Mouse (Mus musculus) small intestine, adult 2 months (tissue): ENCODE data around the gene Nae1. TPM values are rescaled to one million over a fixed set of nuclear protein-coding genes. Genes with fewer than 3 reads are reported as not detected.
"Not testable (repeated sequence)": the region's sequence is repeated elsewhere in the genome, so short reads cannot be mapped to it uniquely, and the experiment has no call there.

ENCODE experiments used
- H3K27ac ChIP-seq: fragments of 200-500 bp; 2 replicates; pipeline ENCODE4 v1.5.1; 2012; ENCODE audit warnings: low read depth, low read length, control low read depth, inconsistent platforms; ENCODE audit not compliant: insufficient read depth
- H3K27me3 ChIP-seq: fragments of 200-500 bp; 2 replicates; pipeline ENCODE4 v1.6.1; 2012; ENCODE audit warnings: mild to moderate bottlenecking, moderate library complexity, low read length, inconsistent platforms; ENCODE audit not compliant: control insufficient read depth, insufficient read depth
- H3K36me3 ChIP-seq: fragments of 200-500 bp; 2 replicates; pipeline ENCODE4 v1.6.1; 2012; ENCODE audit warnings: mild to moderate bottlenecking, low read length, control low read depth, inconsistent platforms; ENCODE audit not compliant: control insufficient read depth, insufficient read depth
- H3K4me1 ChIP-seq: fragments of 200-500 bp; 2 replicates; pipeline ENCODE4 v1.6.1; 2012; ENCODE audit warnings: low read length, inconsistent platforms, mixed read lengths; ENCODE audit not compliant: control insufficient read depth, insufficient read depth, insufficient read length
- H3K4me3 ChIP-seq: fragments of 200-500 bp; 2 replicates; pipeline ENCODE4 v1.5.1; 2012; ENCODE audit warnings: low read depth, mild to moderate bottlenecking, control low read depth, inconsistent platforms, low read length, moderate library complexity
- CTCF ChIP-seq: fragments of 200-500 bp; IDR thresholded peaks from 2 replicates; pipeline ENCODE4 v1.5.1; 2012; ENCODE audit warnings: low read depth, mild to moderate bottlenecking, control low read depth, inconsistent platforms, low read length, moderate library complexity, mixed read lengths; ENCODE audit not compliant: insufficient replicate concordance, insufficient read length; ENCODE audit errors: extremely low read depth
- POLR2A ChIP-seq: fragments of 200-500 bp; IDR thresholded peaks from 2 replicates; pipeline ENCODE4 v1.6.1; 2012; ENCODE audit warnings: low read depth, mild to moderate bottlenecking, control low read depth, inconsistent platforms, low read length, moderate library complexity
- WGBS: fragments of 180-500 bp; shearing (Covaris S2); methylation state at CpG from one replicate; pipeline ENCODE4 v1.1.7; 2018; 5-methylcytosine and 5-hydroxymethylcytosine counted together
- polyA plus RNA-seq: library from polyadenylated mRNA; depleted of rRNA; stranded (reverse); fragments of >200 nt; gene quantifications from 2 replicates; pipeline ENCODE4 v1.2.3, GENCODE M21; 2012; rRNA removed

Nae1 gene
- 1.4 and 3.0 TPM in 2 replicates for polyA plus RNA-seq

DNA sequence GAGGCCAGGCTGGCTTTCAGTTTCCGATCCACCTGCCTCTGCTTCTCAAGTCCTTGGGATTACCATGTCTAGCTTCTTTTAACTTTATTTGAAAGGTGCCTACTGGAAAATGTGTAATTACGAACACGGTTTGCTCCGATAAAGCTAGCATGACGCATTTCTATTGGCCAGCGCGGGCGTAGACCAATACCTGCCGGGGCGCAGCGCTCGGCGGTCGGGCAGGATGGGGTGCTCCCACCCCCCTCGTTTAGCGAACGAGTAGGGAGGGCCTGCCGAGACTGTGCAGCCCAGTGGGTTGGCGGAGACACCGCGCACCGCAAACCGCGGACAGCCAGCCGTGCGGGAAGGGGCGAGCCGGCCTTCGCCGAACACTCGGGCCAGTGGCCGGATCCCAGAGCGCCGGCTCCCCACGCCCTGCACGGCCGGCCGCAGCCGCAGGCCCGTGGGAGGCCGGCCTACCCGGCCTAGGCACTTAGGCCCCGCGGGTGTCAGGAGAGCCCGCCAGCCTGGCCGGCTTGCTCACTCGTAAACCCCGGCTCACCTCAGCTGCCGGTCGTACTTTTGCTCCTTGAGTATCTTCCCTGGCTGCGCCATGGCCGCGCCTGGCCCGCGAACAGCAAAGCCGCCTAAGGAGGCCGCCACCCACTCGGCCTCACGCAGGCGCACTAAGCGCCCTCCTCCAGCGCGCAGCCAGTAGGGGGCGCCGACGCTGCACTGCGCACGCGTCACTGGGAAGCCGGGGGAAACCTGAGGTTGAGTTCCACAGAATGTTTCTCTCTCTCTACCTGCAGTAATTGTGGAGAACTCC lies at the start of gene Nae1, which contains the start of gene Car7:
Gene Nae1, minus strand, starts transcription at position 667 of the 808 bp plus-strand sequence.
Gene Car7, plus strand, starts transcription at position 719 of the 808 bp plus-strand sequence.
- TF ChIP-seq POLR2A (peak; percentile 93), CTCF (peak; percentile 96)
- Histone ChIP-seq H3K4me1 (no peaks in the 10 kb centered on the region; the same call in 1 of the 2 replicates), H3K4me3 (peak within 1 kb of the TSS; percentile 97), H3K27me3 (no peaks in the 10 kb centered on the region), H3K36me3 (peaks cover 9% of the 10 kb centered on the region), H3K27ac (peak within 1 kb of the TSS; percentile 84)
- WGBS = under 1% methylated on average over 70 of the region's 70 CpGs

- H3K27me3 ChIP-seq, H3K4me3 ChIP-seq, H3K27ac ChIP-seq, H3K4me1 ChIP-seq, H3K36me3 ChIP-seq: not testable (repeated sequence)
- WGBS = 77% methylated on average over 17 of the region's 17 CpGs
Measured at GRCm38 (mm10) chr8:104577606-104578005, 43.2 kb upstream of the Nae1 start.

DNA sequence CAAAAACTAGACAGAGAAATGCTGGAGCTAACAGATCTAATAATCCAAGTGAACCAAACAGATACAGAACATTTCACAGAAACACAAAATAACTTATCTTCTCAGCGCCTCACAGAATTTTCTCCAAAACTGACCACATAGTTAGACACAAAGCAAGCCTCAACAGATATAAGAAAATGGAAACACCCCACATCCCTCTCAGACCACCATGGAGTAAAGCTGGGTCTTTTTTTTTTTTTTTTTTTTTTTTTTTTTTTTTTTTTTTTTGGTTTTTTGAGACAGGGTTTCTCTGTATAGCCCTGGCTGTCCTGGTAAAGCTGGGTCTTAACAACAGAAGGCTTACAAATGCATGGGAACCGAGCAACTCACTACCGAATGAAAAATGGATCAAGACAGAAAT lies 42.4 kb upstream of the Nae1 start:
- 91% methylated on average over 3 of the region's 3 CpGs for WGBS

DNA sequence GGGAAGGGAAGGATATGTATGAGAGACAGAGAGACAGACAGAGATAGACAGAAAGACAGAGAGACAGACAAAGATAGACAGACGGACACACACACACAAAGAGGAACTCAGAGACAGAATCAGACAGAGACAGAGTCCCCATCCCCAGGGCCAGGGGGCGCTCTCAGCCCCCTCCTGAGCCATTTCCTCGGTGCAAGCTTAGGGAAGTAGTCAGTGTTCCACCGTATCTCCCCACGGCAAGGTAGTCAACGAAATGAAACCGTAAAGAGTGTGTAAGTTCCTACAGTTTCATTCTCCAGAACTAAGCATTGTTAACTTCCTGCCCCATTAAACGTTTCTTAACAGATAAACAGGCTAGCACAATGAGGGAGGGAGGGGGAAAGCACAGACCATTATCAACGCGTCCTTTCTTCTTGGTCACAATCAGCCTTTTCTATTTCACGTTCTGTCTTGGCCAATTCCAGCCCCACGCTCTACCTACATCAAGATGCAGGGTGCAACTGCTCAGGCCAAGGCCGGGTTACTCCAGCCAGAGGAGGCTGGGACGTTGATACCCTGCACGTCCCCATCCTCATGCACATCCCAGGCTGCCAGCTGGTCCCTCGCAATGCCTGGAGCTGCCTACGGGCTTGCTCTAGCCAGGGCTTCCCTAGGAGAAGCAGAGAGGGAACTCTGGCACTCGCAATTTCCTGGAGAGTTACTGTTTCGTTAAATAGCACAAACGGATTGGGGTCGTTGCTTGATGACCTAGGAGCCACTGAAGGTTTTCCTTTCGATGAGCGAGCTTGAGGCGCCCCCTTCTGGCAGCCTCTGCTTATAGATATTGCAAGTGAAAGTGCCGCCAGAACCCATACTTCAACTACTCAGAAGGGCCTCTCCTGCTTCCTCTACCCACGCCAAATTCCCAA lies 36.3 kb upstream of the Nae1 start:
- Histone ChIP-seq H3K27ac (no peak overlapping the region), H3K4me1 (0 out of 2 replicates have a peak, but pooled peaks cover 2% of the 10 kb centered on the region), H3K36me3 (no peaks in the 10 kb centered on the region), H3K27me3 (no peaks in the 10 kb centered on the region), H3K4me3 (peak overlapping the region; percentile 69)
- 2% methylated on average over 26 of the region's 26 CpGs for WGBS
- peak; percentile 94 for TF ChIP-seq CTCF
- TF ChIP-seq POLR2A = no peak

More for the DNA sequence above, 42.4 kb upstream of the Nae1 start:
- Histone ChIP-seq H3K27ac (no peak overlapping the region), H3K36me3 (no peaks in the 10 kb centered on the region), H3K4me1 (no peaks in the 10 kb centered on the region), H3K27me3 (no peaks in the 10 kb centered on the region), H3K4me3 (no peak overlapping the region)
- TF ChIP-seq CTCF (no peak), POLR2A (no peak)

DNA sequence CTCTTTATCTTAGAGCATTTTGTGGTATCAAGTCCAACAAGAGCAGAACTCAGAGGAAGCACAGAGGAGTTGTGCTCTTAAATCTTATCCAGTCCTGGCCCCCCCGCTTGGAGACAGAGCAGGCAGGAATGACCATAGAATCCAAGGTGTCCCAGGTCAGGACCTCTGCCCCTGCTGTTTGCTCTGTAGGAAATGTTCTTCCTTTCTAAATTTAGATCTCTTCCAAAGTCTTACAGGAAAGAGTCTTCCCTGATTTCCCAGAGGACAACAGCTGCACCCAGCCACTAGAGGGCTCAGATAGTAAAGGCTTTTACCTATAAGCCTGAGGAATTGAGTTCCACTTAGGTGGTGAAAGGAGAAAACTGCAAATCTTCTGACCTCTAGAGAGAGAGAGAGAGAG lies 35.1 kb upstream of the Nae1 start:
- Histone ChIP-seq H3K4me1 (0 out of 2 replicates have a peak, but pooled peaks cover 2% of the 10 kb centered on the region), H3K36me3 (no peaks in the 10 kb centered on the region), H3K27ac (no peak overlapping the region), H3K4me3 (no peak overlapping the region), H3K27me3 (no peaks in the 10 kb centered on the region)
- TF ChIP-seq POLR2A (no peak), CTCF (no peak)
- 39% methylated on average over 1 of the region's 1 CpGs for WGBS

DNA sequence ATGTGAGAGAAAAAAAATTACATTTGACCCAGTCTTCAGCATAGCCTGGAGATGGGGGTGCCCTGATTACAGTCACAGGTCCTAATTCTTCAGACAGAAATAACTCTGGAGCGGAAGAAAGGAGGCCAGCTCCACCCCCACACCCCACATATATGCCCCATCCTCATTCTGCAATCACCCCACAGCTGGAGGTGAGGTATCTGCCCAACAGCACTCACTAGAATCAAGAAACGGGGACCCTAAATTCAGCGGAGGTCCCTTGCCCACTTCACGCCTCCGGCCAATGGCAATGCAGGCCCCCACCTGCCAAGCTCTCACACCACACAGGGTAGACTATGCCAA lies 31.0 kb upstream of the Nae1 start:
- H3K27ac ChIP-seq = no peak overlapping the region
- H3K4me1 ChIP-seq = no peaks in the 10 kb centered on the region
- no peaks in the 10 kb centered on the region for H3K27me3 ChIP-seq
- H3K36me3 ChIP-seq = no peaks in the 10 kb centered on the region
- no peak overlapping the region for H3K4me3 ChIP-seq
- no peak for TF ChIP-seq POLR2A
- 90% methylated on average over 5 of the region's 5 CpGs for WGBS

DNA sequence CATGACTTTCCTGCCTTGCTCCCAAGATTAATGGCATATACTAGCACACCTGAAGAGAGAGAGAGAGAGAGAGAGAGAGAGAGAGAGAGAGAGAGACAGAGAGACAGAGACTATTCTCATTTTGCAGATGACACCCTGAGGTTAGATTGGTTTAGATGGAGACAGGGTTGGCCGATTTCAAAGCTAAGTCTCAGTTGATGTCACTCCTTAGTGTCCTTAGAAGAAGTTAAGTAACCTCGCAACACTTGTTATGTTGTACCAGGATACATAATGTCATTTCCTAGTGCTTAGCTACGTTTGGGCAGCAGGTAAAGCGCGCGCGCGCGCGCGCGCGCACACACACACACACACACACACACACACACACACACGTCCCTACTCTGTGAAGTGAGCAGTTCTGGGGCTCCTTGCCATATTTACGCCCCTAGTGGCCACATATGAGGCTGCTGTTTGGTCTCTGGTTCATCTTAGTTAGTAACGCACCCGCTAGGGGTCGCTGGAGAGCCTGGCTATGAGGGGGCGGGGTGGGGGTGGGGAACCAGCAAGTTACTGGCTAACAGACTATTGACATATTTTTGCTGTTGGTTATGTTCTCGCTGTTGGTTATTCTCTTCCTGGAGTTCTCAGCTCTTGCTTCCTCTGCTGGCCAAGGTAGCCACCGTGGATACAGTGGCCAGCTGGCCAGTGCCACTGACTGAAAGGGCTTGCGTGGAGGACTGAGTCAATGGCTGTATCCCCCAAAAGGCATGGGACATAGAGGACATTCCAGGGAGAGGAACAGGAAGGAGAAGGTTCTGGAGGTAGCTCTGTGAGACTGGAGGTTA lies 30.4 kb upstream of the Nae1 start:
- Histone ChIP-seq H3K27ac (no peak overlapping the region), H3K4me3 (no peak overlapping the region), H3K36me3 (no peaks in the 10 kb centered on the region), H3K27me3 (no peaks in the 10 kb centered on the region), H3K4me1 (no peaks in the 10 kb centered on the region)
- TF ChIP-seq CTCF (peak; percentile 100; the same call in 1 of the 2 replicates), POLR2A (no peak)
- 10% methylated on average over 22 of the region's 22 CpGs for WGBS
